Mouse (Mus musculus) v-Abl transformed pro-B cells (cell line): ENCODE data around the gene Fbxo40.

Source experiments
- in situ Hi-C, 2 experiments: fragments of 400-800 bp; cut with MboI; formaldehyde crosslinking; loops; one replicate each; pipeline ENCODE4 v1.15.1; 2025; ENCODE audit not compliant: unreplicated experiment in 2 of 2

The Fbxo40 gene

GRCm38 (mm10) chr16:36926514-36927447 lies 63.5 kb downstream of the Fbxo40 start:
- in situ Hi-C loops: no loop called here

DNA sequence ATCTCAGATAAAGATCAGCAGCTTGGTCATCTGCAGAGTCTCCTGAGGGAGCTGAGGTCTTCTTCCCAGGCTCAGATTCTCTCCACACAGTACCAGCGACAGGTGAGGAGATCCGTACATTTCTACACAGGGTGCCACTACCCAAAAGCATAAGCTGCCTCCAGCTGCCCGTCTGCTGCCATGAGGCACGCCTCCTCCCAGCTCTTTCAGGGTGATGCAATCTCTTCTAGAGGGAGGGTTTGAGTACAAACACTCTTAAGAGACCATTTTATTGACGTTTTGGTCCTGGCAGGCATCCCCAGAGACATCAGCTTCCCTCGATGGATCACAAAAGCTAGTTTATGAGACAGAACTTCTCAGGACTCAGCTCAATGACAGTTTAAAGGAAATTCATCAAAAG lies 64.5 kb downstream of the Fbxo40 start:
- in situ Hi-C loops: no loop called here

DNA sequence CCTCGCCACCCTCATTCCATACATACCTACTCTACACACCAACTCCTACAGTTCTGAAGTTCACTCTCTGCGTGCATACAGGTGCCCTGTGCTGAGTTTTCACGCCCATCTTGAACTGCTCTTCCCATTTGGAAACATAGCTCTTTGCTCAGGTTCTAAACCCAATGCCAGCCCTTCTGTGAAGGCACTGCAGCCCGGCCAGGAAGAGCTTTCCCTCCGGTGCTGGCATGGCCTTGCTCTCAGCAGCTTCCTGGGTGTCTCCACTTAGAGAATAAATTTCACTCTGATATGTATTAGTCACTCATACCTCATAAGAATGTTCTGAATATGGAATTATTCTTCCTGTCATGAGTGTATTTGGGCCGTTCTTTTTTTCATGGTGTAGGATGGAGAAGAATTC lies 64.9 kb downstream of the Fbxo40 start:
- in situ Hi-C loops: no loop called here

GRCm38 (mm10) chr16:36924312-36924711 lies 66.0 kb downstream of the Fbxo40 start:
- in situ Hi-C loops: no loop called here

GRCm38 (mm10) chr16:36921980-36922379 lies 68.3 kb downstream of the Fbxo40 start:
- in situ Hi-C loops: no loop called here

GRCm38 (mm10) chr16:36921067-36921613 lies 69.1 kb downstream of the Fbxo40 start:
- in situ Hi-C loops: no loop called here

GRCm38 (mm10) chr16:36920410-36920809 lies 69.9 kb downstream of the Fbxo40 start:
- in situ Hi-C loops: no loop called here

- in situ Hi-C loops: loop anchor here in 1 of 2 experiments (5.0 kb wide), 1 partner anchor 36 kb away; no protein-coding TSS in a partner anchor
These were observed 71.8 kb downstream of the Fbxo40 start for GRCm38 (mm10) chr16:36918505-36918904.

DNA sequence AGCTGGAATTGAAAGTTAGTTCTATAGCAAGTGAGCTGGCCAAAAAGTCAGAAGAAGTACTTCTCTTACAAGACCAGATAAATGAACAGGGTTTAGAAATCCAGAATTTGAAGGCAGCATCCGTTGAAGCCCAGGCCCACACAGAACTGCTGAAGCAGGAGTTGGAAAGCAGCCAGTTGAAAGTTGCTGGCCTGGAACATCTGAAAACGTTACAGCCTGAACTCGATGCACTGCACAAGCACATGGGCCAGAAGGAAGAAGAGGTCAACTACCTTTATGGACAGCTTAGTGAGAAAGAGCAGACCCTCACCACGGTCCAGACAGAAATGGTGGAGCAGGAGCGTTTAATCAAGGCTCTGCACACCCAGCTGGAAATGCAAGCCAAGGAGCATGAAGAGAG lies 76.1 kb downstream of the Fbxo40 start:
- in situ Hi-C loops: no loop called here
